Mouse (Mus musculus): ENCODE data around the gene Cisd1.

- TF ChIP-seq CTCF (conservative IDR thresholded peaks at IDR 0.05 in 1 of 2, IDR thresholded peaks at IDR 0.05 in 1 of 2; ENCODE audit: low read depth in 2 of 2, low read length in 2 of 2) (no peak), MAX (IDR thresholded peaks at IDR 0.05; ENCODE audit: low read length) (no peak), CHD1 (IDR thresholded peaks at IDR 0.05; ENCODE audit: low read depth, low read length) (no peak), USF2 (conservative IDR thresholded peaks at IDR 0.05; ENCODE audit: low read depth, low read length) (no peak), CHD2 (IDR thresholded peaks at IDR 0.05; ENCODE audit: low read length) (no peak)
These were observed 14.7 kb downstream of the Cisd1 start for GRCm38 (mm10) chr10:71330070-71330469.

Measured in CH12.LX (cell line).